Mouse (Mus musculus) heart, postnatal 4 days (tissue): ENCODE measurements around the gene Cables2. TPM values are rescaled to one million over a fixed set of nuclear protein-coding genes. Genes with fewer than 3 reads are reported as not detected.
A peak's percentile ranks its signal among the peaks of the same experiment; 100 is the strongest.

ENCODE experiments used
- DNase-seq: peaks from one replicate; pipeline ENCODE4 v3.0.0; 2021
- microRNA-seq, 2 experiments: library from miRNA; unstranded; fragments of <30 nt; microRNA quantifications; one replicate each; pipeline ENCODE4 v1.2.0; 2021 to 2022
- total RNA-seq, 2 experiments: library from RNA; stranded (reverse); gene quantifications; 2 replicates each; pipeline ENCODE4 v1.2.3; 2021

Gene Cables2
- total RNA-seq, 2 experiments from 2014 or later = 15.2 to 15.4 TPM

GRCm38 (mm10) chr2:180225762-180226378 is 47.4 kb downstream of the Cables2 start, which contains the start of gene Lama5:
TSS of gene Lama5 (minus strand) at chr2:180225859.
- DNase-seq = peak; percentile 78

GRCm38 (mm10) chr2:180225044-180225761 is 48.1 kb downstream of the Cables2 start:
- DNase-seq = peak; percentile 53

GRCm38 (mm10) chr2:180224647-180225043 is 48.7 kb downstream of the Cables2 start:
- DNase-seq = no peak

- peak; percentile 63 for DNase-seq
Measured at GRCm38 (mm10) chr2:180222250-180222649, 51.0 kb downstream of the Cables2 start.

- DNase-seq = no peak
Measured at GRCm38 (mm10) chr2:180221051-180221450, 52.2 kb downstream of the Cables2 start.

- no peak for DNase-seq
Measured at GRCm38 (mm10) chr2:180220165-180220564, 53.1 kb downstream of the Cables2 start.

- no peak for DNase-seq
Measured at GRCm38 (mm10) chr2:180219145-180219943, 54.0 kb downstream of the Cables2 start.

- peak; percentile 56 for DNase-seq
Measured at GRCm38 (mm10) chr2:180218677-180219076, 54.6 kb downstream of the Cables2 start.

GRCm38 (mm10) chr2:180218241-180218640 is 55.1 kb downstream of the Cables2 start:
- DNase-seq = peak; percentile 14

GRCm38 (mm10) chr2:180217587-180217986 is 55.7 kb downstream of the Cables2 start:
- peak; percentile 82 for DNase-seq

GRCm38 (mm10) chr2:180216921-180217320 is 56.4 kb downstream of the Cables2 start:
- no peak for DNase-seq

GRCm38 (mm10) chr2:180215951-180216350 is 57.3 kb downstream of the Cables2 start:
- DNase-seq = peak; percentile 60

GRCm38 (mm10) chr2:180215011-180215461 is 58.3 kb downstream of the Cables2 start:
- DNase-seq = peak; percentile 47

GRCm38 (mm10) chr2:180214352-180214978 is 58.8 kb downstream of the Cables2 start:
- peak; percentile 40 for DNase-seq

- DNase-seq = no peak
Measured at GRCm38 (mm10) chr2:180212255-180212654, 61.0 kb downstream of the Cables2 start.

GRCm38 (mm10) chr2:180208976-180209375 is 64.3 kb downstream of the Cables2 start:
- DNase-seq = no peak

Small RNA genes within 50 kb of the gene (microRNA-seq; reads per million reads assigned to microRNA genes)
- 0 reads per million in 2 experiments for gene Mir3091

Other genes starting within 250 kb of the Cables2 start
- gene Lsm14b, start 248.5 kb downstream of the Cables2 start, total RNA-seq = 10 to 100 TPM; 48.7 to 49.8 TPM
- gene Psma7, start 231.1 kb downstream of the Cables2 start, total RNA-seq = 100 to 1,000 TPM; 174 to 190 TPM
- 1 to 10 TPM; 4.0 TPM for gene Ss18l1, start 231.0 kb downstream of the Cables2 start, total RNA-seq
- gene Mtg2, start 202.9 kb downstream of the Cables2 start, total RNA-seq = 10 to 100 TPM; 14.2 to 16.5 TPM
- not detected for gene Hrh3, start 169.0 kb downstream of the Cables2 start, total RNA-seq
- gene Osbpl2, start 154.2 kb downstream of the Cables2 start, total RNA-seq = 10 to 100 TPM; 28.5 to 28.6 TPM
- 100 to 1,000 TPM; 103 to 104 TPM for gene Adrm1, start 102.0 kb downstream of the Cables2 start, total RNA-seq
- 10 to 100 TPM; 47.8 to 49.6 TPM for gene Lama5, start 47.6 kb downstream of the Cables2 start, total RNA-seq
- gene Rps21, start 16.1 kb downstream of the Cables2 start, total RNA-seq = 100 to 1,000 TPM; 619 to 692 TPM
- not detected for gene Rbbp8nl, start 16.4 kb upstream of the Cables2 start, total RNA-seq
- gene Gata5, start 61.2 kb upstream of the Cables2 start, total RNA-seq = 1 to 10 TPM; 1.6 to 2.5 TPM
- gene Slco4a1, start 182.7 kb upstream of the Cables2 start, total RNA-seq = under 1 TPM; 0.19 to 0.20 TPM
- gene Ntsr1, start 226.5 kb upstream of the Cables2 start, total RNA-seq = under 1 TPM; 0.21 to 0.45 TPM